Mouse (Mus musculus) c-Kit-positive CD71-positive TER-119-positive erythroid progenitor cells, embryonic 14.5 days (primary cell): ENCODE measurements around the gene Gm10096.
"Not testable (repeated sequence)": the region's sequence is repeated elsewhere in the genome, so short reads cannot be mapped to it uniquely, and the experiment has no call there.

ENCODE experiments used
- DNase-seq: peaks from one replicate; pipeline ENCODE4 v3.0.0-alpha.2; 2013; ENCODE audit warnings: low spot score

Gm10096 gene

DNA sequence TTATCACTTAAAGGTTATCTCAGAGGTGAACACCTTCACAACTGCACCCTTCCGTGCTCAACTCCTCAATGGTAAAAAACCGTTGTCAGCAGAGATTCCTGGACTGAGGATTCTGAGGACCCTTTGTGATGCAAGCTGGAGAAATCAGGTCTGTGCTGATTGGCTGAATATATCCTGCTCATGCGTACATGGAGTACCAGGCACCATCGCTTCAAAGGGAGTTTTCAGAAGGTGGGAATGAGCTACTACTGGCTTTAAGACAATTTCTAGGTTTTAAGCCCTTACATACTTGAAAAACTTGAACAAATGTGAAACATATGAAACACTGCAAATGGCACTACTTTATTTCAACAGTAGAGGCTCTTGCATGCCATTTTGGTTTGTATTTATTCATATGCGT, at the start of gene Gm10096:
Gene Gm10096, minus strand, starts transcription at position 101 of the 400 bp plus-strand sequence.
- DNase-seq: not testable (repeated sequence)
